Mouse (Mus musculus): ENCODE measurements around the gene Sf3a3.
"Not testable (repeated sequence)": the region's sequence is repeated elsewhere in the genome, so short reads cannot be mapped to it uniquely, and the experiment has no call there.

The Sf3a3 gene

DNA sequence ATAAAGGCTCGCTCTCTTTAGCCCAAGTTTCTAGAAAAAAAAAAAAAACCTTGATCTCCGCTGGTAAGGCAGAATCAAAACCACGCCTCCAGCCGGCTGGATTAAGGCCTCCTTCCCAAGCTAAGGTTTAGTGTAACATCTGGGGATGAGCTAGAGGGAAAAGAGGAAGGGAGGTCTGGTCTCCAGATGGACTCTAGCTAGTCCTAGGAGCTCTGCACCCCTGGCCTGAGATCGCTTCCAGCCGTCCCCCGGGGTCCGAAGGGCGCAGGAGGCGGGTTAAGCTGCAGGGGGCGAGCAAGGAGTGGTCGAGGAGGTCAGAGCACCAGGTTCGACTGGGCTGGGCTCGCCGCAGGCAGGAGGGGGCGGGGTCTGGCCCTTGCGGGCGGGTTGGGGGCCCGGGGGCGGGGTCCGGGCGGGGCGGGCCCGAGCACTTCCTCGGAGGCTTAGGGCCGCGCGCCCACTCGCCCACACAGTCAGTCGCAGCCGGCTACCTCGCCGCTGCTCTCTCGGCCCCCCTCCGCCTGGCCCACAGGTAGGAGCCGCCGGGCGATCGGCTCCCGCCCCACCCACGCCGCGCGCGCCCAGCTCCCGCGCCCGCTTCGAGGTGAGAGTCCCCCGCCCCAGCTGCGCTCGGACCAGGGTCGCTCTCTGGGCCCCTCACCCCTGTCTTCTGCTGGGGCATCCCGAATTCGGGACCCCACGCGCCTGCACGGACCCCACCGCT, 14.2 kb upstream of the Sf3a3 start, which contains the start of gene Fhl3:
TSS of gene Fhl3 (plus strand) at position 454 of the 724 bp plus-strand sequence.
- peak; percentile 38 to 41 for DNase-seq

DNA sequence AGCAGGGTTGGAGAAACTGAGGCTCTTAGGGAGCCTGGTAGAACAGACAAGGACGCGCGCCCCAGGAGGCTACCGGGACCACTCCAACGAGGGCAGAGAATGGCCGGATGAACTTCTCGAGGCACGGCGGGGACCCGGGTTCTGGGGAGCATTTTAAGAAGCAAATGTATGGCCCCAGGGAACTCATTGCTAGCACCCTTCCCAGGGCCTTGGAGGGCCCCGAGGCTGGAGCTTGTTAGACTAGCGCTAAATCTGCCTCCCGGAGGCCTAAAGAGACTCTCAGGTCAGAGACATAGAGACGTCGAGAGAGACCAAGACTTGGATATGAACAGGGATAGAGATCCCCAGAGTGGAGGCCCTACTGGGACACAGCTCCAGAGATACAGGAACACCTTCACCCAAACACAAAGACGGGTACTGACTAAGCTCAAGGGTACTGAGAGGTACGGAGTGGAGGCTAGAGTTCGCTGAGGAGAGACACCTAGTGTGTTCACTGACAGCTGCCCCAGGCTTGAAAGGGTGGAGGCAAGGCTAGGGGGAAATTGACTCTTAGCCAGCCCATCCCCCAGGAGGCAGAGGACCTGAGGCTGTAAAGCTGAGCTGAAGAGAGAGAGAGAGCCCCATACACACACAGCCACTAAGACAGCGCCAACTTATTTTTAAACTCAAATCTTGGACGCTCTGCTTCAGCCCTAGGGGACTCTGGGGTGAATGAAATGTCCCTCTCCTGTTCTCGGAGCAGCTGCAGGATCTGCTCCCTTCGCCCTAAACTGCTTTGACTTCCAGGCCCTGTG, 13.3 kb upstream of the Sf3a3 start:
- peak in 1 of 2 experiments; percentile 9 for DNase-seq

DNA sequence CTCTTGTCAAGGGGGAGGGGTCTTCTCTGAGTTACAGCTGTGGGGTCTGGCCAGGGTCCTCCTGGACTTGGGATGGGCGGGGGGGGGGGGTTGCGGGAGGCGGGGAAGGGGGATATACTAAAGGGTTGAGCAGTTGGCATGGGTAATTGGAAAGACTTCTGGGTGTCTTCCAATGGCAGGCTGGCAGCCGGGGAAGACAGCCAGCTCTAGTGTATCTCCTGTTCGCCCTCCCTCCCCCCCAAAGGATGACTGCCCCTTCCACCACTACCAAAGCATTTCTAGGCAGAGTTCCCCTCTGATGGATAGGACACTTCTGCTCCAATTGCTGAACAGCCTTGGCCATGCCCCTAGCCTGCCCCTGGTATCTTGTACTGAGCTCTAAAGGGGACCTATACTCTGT, 12.7 kb upstream of the Sf3a3 start:
- DNase-seq, result no peak

DNA sequence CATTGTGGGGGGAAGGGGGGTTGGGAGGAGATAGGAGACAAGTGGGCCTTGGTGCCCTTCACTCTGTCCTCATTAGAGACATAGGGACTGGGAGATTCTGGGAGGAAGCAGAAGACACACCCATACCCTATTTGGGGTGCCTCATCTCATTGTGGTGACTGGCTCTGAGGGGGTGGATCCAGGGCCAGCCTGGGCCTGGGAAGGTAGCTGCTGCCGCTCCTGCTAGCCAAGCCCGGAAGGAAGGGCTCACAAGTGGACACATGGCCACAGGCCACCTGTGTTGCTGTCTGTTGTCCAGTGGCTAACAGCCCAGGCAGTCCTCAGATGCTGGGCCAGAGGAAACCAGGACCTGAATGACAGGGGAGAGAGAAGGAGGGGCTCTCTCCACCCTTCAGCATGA, 11.2 kb upstream of the Sf3a3 start:
- DNase-seq, result peak in 1 of 2 experiments; percentile 9

DNA sequence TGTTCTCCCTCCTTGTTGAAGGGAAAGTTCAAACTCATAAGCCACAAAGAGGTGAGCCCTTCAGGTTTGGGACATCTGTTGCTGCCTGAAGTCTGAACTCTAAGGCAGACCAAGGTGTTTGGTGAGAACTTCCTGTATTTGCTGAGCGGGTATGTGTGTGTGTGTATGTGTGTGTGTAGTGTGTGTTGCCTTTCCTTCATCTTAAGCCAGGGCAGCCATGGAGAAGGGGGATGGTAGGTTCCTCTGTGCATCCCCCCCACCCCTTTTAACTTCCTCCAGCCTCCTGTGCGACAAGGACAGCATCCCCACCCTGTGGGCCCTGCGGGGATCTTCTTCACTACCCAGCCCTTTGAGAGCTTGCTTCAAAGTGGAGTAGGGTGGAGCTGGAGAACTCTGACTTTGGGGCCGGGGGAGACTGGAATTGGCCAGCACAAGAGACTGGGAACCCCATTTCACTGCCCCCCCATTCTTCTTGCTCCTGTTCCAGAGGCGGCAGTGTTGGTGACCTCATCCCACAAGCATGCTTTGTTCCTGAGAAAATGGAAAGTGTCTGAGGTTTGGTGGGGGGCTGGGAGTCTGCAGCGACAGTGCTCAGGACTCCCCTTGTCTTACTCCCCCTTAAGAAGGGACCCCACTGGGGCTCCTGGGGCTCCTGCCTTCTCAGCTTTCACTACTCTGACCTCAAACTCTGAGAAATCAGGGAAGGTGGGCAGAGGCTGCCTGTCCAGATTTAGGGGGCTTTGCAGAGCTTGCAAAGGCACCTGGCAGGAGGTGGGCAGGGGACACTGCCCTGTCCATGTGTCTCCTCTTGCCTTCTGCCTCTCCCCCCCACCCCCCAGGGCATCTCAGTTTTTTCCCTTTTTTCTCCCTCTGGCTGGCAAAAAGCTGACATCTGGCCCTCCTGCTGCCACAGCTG, 10.4 kb upstream of the Sf3a3 start:
- no peak for DNase-seq

DNA sequence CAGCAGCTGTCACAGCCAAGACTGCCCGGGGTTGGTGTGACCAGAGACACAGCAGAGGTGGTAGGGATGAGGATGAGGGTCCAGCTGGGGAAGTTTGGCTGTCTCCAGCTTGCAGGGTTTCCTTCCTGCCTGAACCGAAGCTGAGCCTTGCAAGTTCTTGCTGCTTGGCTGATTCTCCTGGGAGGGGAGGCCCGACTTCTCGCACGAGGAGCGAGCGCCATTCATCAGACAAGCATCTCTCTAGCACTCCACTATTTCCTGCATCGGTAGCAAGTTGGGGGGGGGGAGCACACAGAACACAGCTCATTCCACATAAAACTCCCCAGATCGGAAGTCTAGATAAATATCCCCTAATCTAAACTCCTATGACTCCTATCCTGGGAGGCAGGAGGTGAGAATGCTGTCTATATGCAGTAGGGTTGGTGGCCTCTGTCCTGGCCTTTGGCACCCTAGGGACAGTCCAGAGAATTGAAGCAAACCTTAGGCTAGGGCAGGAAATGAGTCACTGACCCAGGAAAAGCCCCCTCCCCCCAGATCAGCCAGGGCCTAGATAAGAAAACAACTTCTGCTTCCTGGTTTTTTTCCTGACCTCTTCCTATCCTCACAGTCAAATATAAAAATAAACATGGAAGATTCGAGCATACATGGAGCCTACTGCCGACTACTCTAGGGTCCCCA, 9.6 kb upstream of the Sf3a3 start:
- DNase-seq, result peak; percentile 41 to 48

DNA sequence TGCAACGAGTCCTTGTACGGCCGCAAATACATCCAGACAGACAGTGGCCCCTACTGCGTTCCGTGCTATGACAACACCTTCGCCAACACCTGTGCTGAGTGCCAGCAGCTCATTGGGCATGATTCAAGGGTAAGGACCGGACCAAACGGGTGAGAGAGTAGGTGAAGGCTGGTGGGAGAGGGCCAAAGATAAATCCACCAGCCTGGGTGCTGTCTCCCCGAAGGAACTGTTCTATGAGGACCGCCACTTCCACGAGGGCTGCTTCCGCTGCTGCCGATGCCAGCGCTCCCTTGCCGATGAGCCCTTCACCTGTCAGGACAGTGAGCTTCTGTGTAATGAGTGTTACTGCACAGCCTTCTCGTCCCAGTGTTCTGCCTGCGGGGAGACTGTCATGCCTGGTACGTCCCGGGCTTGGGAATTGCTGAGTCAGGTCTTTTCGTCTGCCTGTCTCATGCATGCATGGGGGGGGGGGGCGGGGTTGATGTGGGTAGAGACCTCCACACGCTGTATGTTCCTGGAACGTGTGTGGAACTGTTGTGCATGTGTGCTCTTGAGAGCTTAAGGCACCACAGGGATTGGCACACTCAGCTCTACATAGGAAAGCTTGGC, 8.8 kb upstream of the Sf3a3 start:
- DNase-seq, result no peak

DNA sequence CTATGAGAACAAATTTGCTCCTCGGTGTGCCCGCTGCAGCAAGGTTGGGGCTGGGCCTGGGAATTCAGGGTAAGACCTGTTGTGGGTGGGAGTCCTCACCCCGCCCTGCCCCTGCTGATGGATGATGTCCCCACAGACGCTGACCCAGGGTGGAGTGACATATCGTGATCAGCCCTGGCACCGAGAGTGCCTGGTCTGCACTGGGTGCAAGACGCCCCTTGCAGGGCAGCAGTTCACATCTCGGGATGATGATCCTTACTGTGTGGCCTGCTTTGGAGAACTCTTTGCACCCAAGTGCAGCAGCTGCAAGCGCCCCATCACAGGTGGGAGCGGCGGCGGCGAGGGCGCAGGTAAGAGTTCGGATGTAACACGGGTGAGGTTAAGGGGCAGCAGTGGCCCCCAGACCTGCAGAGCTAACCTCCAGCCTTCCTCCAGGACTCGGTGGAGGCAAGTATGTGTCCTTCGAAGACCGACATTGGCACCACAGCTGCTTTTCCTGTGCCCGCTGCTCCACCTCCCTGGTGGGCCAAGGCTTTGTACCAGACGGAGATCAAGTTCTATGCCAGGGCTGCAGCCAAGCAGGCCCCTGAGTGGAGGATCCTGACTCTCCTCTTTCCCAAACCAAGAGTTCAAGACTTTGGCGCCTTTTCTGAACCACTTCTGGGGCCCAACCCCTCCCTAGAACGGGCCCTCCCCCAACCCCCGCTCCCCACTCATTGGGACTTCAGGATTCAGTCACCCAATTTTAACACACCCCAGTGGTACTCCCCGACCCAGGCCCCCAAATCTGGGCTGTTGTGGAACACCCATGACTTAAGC, 7.0 kb upstream of the Sf3a3 start:
- not testable (repeated sequence) for DNase-seq

DNA sequence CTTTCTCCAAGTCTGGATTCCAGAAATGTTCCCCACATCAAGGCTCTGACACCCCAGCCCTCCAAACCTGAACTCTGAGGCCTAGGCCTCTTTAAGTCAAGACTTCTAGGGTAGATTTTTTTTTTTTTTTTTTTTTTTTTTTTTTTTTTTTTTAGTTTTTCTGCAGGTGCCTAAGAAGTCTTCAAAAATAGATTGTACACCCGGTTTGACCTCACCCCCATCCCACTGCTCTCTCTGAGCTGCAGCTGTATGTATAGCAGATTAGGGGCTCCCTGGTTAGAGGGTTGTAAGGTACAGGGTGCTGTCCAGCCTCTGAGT, 6.4 kb upstream of the Sf3a3 start:
- not testable (repeated sequence) for DNase-seq

DNA sequence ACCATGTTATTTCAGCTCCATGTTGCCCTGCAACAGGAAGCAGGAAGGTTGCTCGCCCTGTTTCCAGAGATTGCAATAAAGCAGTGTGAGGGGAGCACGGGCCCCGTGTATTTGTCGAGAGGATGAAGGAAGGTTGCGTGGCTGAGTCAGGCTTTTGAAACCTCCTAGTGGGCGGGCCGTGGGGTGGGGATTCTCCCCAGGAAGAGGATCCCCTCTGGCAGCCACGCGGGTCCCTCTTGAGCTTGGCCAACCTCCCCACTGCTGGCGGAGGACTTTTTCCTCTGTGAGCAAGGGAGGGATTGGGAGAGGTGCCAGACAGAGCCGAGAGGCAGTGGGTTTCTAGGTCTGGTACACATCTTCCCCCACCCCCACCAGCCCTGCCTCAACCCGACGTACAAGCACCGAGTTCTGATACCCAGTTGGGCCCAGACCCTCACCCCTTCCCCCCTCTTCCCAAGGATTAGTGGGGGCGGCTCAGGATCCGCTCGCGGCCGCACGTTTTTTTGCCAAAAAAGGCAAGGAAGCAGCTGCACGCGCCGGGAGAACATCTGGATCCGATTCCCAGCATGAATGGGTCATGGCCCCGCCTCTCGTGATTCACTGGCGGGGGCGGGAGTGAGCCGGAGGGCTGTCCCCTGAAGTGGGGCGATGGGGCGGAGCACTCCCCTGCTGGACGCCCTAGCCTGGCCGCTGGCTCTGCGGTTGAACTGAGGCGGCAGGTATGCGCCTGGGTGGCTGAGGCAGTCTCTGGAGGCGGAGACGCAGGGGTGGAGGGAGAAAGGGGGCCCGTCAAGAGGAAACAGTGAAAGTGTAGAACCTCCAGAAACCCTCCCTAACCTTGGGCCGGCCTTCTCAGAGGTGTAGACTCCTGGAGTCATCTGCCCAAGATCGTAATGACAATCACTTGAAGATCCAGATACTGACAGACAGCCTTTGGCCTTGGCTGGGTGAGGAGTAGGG, 5.8 kb upstream of the Sf3a3 start:
- DNase-seq, result peak; percentile 94 to 95

DNA sequence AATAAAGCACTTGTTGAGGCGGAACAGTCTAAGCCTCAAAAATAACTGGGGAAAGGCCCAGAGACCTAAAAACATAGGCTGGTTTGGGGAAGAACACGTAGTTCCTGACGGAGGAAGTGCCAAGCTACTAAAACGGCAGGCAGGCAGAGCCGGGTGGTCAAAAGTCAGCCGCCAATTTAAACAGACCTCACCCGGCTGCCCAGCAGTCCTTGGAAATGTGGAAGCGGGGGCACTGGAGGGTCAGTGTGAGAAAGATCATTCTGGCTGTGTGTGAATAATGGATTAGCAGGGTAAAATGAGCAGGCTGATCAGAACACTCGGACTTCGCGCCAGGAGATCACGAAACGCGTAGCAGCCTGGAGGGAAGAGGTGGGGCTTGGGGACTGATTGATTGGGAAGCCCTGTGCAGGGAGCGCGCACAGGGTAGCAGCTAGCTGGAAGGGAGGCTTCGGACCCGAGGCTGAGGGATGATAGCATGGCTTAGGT, 4.6 kb upstream of the Sf3a3 start:
- DNase-seq, result peak; percentile 57 to 65

DNA sequence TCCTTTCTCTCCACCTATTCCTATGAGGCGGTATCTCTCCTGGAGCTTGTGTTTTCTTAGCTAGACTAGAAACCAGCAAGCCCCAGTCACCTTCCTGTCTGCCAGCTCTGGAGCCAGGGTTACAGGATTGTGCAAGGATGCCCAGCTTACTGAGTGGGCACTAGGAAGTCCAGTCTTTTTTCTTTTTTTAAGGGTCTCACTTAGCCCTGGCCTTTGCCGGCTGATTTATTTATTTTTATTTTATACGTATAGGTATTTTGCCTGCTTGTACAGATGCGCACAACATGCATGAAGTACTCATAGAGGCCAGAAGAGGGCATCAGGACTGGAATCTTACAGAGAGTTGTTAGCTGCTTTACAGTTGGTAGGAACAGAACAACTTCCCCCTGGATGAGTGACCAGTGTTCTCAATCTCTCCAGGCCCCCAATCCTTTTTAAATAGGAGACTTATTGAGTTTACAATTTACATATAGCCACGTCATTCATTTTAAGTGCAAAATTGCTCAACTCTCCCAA, 3.7 kb upstream of the Sf3a3 start:
- peak; percentile 37 to 62 for DNase-seq

DNA sequence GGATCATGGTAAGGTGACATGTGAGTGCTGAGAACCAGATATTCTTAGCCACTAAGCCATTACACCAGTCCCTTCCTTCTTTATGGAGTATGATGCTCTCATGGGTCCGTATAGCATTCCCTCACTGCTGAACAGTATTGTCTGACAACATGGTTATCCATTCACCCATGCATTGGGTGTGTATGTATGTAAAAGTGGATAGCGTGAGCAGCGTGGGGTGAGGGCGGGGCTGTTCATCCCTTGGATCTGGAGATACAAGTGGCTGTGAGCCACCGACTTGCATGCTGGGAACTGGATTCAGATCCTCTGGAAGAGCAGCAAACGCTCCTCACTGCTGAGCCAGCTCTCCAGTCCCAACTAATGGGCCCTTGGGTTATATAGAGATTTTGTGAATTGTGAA, 2.0 kb upstream of the Sf3a3 start:
- DNase-seq, result no peak

DNA sequence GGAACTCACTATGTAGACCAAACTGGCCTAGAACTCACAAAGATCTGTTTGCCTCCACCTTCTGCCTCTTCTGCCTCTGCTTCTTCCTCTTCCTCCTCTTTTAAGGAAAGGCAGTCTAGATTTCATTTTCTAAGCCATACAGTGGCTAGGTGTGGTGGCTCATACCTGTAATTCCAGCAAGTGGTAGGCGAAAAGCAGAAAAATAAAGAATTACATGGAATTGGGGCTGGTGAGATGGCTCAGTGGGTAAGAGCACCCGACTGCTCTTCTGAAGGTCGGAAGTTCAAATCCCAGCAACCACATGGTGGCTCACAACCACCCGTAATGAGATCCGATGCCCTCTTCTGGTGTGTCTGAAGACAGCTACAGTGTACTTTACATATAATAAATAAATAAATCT, 726 bp upstream of the Sf3a3 start:
- not testable (repeated sequence) for DNase-seq

DNA sequence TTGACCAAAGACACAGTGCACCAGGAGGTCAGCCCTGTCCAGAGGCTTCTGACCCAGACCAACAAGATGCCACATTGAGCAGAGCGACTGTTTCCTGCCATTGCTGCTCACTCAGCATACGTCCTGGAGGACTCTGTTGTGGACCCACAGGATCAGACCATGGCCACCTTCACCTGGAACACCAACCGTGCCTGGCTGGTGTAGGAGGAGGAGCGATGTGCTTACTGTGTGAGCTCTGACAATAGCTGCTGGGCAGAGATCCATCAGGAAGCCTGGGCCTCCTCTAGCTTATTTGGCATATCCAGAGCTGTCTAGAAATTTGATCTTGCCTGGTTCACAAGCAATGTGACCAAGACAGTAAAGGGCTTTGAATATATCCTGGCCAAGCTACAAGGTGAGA, 4.5 kb downstream of the Sf3a3 start:
- no peak for DNase-seq

DNA sequence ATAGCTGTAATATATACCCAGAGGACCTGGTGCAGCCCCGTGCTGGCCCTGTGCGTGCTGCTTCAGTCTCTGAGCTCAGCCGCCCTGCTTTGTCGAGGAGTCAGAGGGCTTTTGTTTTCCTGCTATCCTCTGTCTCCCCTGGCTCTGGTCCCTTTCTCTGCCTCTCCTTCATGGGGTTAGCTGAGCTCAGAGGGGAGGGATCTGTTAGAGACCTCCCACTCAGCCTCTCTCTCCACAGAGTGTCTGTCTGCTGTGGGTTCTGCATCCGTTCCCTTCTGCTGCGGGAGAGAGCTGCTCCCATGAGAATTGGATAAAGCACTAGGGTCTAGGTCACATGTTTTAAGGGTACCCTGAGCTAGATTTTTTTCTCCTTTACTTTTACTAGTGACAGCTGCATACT, 11.5 kb downstream of the Sf3a3 start:
- no peak for DNase-seq

DNA sequence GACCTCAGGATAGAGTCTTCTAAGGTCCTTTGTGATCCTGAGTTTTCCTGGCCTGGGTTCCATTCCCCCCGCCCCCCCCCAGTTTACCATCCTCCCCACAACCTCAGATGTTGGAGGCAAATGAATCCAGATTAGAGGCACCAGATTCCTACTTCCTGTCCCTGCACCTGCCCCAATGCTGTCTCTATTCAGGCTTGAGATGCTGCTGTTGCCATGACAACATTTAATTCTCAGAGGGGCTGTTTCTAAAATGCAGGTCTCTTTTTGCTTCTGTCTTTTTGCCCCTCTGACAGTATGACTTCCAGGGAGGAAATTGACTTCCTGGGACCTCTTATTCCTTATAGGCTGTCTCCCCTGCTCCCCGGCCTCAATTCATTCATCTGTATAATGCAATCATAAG, 22.4 kb downstream of the Sf3a3 start:
- no peak for DNase-seq

DNA sequence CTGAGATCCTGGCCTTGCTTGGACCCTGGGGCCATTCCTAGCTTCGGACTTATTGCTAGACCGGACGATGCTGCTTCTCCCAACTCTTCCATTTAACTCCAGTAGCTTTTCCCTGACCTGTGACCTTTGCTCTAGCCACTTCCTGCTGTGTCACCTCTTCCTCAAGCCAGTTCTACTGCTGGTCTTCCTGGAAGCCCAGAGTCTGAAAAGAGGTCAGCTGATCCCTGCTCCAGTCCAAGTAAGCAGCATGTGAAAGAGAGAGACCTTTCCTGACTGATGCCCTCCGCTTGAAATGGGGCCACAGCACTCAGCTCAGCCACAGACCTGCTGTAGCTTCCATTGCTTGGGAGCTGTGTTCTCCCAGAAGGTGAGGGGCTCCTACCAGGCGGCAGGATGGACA, 22.9 kb downstream of the Sf3a3 start:
- no peak for DNase-seq

DNA sequence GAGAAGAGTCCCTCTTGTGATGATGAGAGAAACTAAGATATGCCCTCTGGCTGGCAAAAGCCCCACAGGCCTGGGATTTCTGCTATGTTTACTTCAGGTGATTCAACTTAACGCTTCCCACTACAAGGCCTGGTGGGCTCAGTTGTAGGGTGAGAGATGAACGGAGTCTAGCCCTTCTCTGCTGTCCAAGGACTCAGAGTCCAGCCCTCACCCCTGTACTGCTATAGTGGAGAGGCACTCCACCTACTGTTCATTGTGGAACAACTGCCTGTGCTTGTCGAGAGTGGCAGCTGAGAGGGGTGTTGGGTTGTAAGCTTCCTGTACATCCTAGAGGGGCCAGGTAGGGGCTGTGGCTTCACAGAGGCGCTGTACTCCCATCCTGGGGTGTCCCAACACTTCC, 23.4 kb downstream of the Sf3a3 start:
- DNase-seq, result no peak

DNA sequence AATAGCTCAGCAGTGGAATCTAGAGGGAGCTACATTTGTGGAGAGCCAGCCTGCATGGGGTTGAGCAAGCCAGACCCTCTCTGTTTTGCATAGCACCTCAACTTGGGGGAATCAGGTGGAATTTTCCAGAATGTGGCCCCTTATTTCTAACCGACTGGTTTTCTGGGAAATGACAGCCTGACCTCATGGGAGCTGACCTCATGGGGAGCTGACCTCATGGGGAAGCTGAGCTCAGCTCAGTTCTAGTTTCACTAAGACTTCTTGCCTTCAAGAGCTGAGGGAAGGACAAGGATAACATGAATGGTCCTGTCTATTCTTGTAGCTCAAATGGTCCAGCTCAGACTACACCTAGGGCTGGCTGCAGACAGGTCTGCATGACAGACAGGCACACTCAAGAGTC, 24.2 kb downstream of the Sf3a3 start:
- DNase-seq, result no peak
